Mouse (Mus musculus) cortical plate, adult 2 months (tissue): ENCODE results near the gene Amotl2. TPM values are rescaled to one million over a fixed set of nuclear protein-coding genes. Genes with fewer than 3 reads are reported as not detected.

Source experiments
- H3K27ac ChIP-seq: fragments of 200-500 bp; 2 replicates; pipeline ENCODE4 v1.5.1; 2012; ENCODE audit warnings: low read length, control low read depth, inconsistent platforms; ENCODE audit not compliant: insufficient read depth
- H3K4me1 ChIP-seq: fragments of 200-500 bp; 2 replicates; pipeline ENCODE4 v1.6.1; 2011; ENCODE audit warnings: low read length; ENCODE audit not compliant: control insufficient read depth, insufficient read depth
- H3K4me3 ChIP-seq: fragments of 200-500 bp; 2 replicates; pipeline ENCODE4 v1.5.1; 2011; ENCODE audit warnings: mild to moderate bottlenecking, low read length, control low read depth; ENCODE audit not compliant: insufficient read depth
- CTCF ChIP-seq: fragments of 200-500 bp; IDR thresholded peaks from 2 replicates; pipeline ENCODE4 v1.5.1; 2011; ENCODE audit warnings: mild to moderate bottlenecking, control low read depth, low read length; ENCODE audit not compliant: insufficient read depth; ENCODE audit errors: extremely low read depth
- POLR2A ChIP-seq: fragments of 200-500 bp; IDR thresholded peaks from 2 replicates; pipeline ENCODE4 v1.6.1; 2011; ENCODE audit warnings: mild to moderate bottlenecking, low read length, control low read depth; ENCODE audit not compliant: insufficient read depth; ENCODE audit errors: extremely low read depth
- polyA plus RNA-seq: library from polyadenylated mRNA; depleted of rRNA; stranded (reverse); fragments of >200 nt; gene quantifications from 2 replicates; pipeline ENCODE4 v1.2.3, GENCODE M21; 2012

Gene Amotl2
- polyA plus RNA-seq, 1 experiment = 16.1 TPM

- Histone ChIP-seq H3K4me1 (no peaks in the 10 kb centered on the region), H3K4me3 (no peak overlapping the region), H3K27ac (no peak overlapping the region)
- TF ChIP-seq CTCF = no peak
- no peak for TF ChIP-seq POLR2A
These were observed 17.0 kb downstream of the Amotl2 start for GRCm38 (mm10) chr9:102733459-102733858.

GRCm38 (mm10) chr9:102733999-102734738, 17.7 kb downstream of the Amotl2 start:
- TF ChIP-seq CTCF (no peak), POLR2A (no peak)
- no peak overlapping the region for H3K27ac ChIP-seq
- H3K4me1 ChIP-seq = no peaks in the 10 kb centered on the region
- no peak overlapping the region for H3K4me3 ChIP-seq

- Histone ChIP-seq H3K4me3 (no peak overlapping the region), H3K27ac (no peak overlapping the region), H3K4me1 (no peaks in the 10 kb centered on the region)
- TF ChIP-seq CTCF (no peak), POLR2A (no peak)
These were observed 18.2 kb downstream of the Amotl2 start for GRCm38 (mm10) chr9:102734739-102735075.

- no peak overlapping the region for H3K4me3 ChIP-seq
- no peak overlapping the region for H3K27ac ChIP-seq
- no peaks in the 10 kb centered on the region for H3K4me1 ChIP-seq
- no peak for TF ChIP-seq POLR2A
- TF ChIP-seq CTCF = no peak
These were observed 18.8 kb downstream of the Amotl2 start for GRCm38 (mm10) chr9:102735231-102735630.

- no peak overlapping the region for H3K4me3 ChIP-seq
- no peak overlapping the region for H3K27ac ChIP-seq
- TF ChIP-seq CTCF (no peak), POLR2A (no peak)
- H3K4me1 ChIP-seq = no peaks in the 10 kb centered on the region
These were observed 19.5 kb downstream of the Amotl2 start for GRCm38 (mm10) chr9:102735996-102736395.

- Histone ChIP-seq H3K27ac (no peak overlapping the region), H3K4me3 (no peak overlapping the region), H3K4me1 (no peaks in the 10 kb centered on the region)
- TF ChIP-seq POLR2A (no peak), CTCF (no peak)
These were observed 20.9 kb downstream of the Amotl2 start for GRCm38 (mm10) chr9:102737405-102737804.

- H3K4me3 ChIP-seq = no peak overlapping the region
- H3K4me1 ChIP-seq = no peaks in the 10 kb centered on the region
- no peak overlapping the region for H3K27ac ChIP-seq
- TF ChIP-seq POLR2A = no peak
- TF ChIP-seq CTCF = no peak
These were observed 30.3 kb downstream of the Amotl2 start for GRCm38 (mm10) chr9:102746753-102747152.

GRCm38 (mm10) chr9:102747902-102748301, 31.4 kb downstream of the Amotl2 start:
- TF ChIP-seq CTCF = no peak
- TF ChIP-seq POLR2A = no peak
- Histone ChIP-seq H3K4me1 (no peaks in the 10 kb centered on the region), H3K27ac (no peak overlapping the region), H3K4me3 (no peak overlapping the region)

GRCm38 (mm10) chr9:102749216-102749615, 32.7 kb downstream of the Amotl2 start:
- Histone ChIP-seq H3K27ac (no peak overlapping the region), H3K4me1 (no peaks in the 10 kb centered on the region), H3K4me3 (no peak overlapping the region)
- no peak for TF ChIP-seq POLR2A

GRCm38 (mm10) chr9:102751632-102752303, 35.3 kb downstream of the Amotl2 start:
- H3K27ac ChIP-seq = no peak overlapping the region
- no peak for TF ChIP-seq CTCF
- TF ChIP-seq POLR2A = no peak
- no peaks in the 10 kb centered on the region for H3K4me1 ChIP-seq
- H3K4me3 ChIP-seq = no peak overlapping the region
